In the genomic region with DNA sequence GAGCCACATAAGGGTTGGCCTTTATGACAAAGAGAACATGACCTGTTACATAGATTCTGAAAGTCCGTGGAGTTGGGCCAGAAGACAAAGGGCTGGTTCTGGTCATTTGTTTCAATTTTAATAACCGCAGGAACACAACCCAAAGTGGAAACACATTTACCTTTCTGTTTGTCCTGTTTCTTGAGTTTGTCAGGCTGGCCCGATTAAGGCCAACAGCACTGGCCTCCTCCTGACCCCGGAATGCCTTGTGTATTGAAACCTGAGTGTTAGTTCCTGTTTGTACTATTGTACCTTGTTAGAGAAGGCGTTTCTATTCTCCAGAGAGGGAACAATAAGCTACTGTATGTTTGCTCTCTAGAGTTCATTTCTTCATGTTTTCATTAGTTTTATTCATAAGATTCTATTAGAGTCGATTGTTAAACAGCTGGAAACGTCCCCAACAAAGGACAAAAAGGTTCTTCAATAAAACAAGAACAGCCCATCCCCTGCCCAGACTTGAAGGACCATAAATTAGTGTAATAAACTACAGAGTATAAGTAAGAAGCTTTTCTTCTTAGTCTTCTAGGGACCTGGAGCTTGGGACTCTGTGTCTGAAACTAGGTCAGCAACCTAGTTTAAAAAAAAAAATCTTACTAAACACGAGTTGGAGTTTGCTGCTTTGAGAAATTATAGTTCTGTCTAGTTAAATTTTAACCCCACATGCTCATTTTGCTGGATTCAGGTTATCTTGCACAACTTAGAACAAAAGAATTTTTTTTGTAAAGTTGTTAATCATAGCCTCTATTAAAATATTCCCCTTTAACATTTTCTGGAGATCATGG, we compare ENCODE assay signal across 19 mouse cellular contexts. TPM values are rescaled to one million over a fixed set of nuclear protein-coding genes. Genes with fewer than 3 reads are reported as not detected.
A peak's percentile ranks its signal among the peaks of the same experiment; 100 is the strongest.
DNase-seq lines count a peak whose midpoint lies in the region; ATAC-seq and TF ChIP-seq lines count a peak whose summit lies in the region.
"Had no signal": no experiment of that assay in that cellular context is flagged by ENCODE, and none has a peak within 500 bp of the region (broad histone marks: within the 10 kb centered on the region; RNA-seq: fewer than 3 reads in every experiment).

No protein-coding gene starts in this region.

- no peak for ATAC-seq in embryonic facial prominence, embryonic 15.5 days (ENCODE audit: insufficient number of reproducible peaks, low FRiP score, low TSS enrichment, low read depth)
- ATAC-seq in limb, embryonic 12.5 days (ENCODE audit: insufficient number of reproducible peaks, insufficient read depth, low FRiP score, low TSS enrichment, low read depth) = no peak
- ATAC-seq in forebrain, embryonic 15.5 days (replicated peaks) = no peak
- ATAC-seq: inflammation-experienced regulatory T-cells, adult 6 months; Patski had no signal

- TF ChIP-seq CTCF in layer of hippocampus, adult 2 months (conservative IDR thresholded peaks at IDR 0.05) = no peak

- H3K27me3 ChIP-seq in embryonic facial prominence, embryonic 15.5 days = no peaks in the 10 kb centered on the region
- no peaks in the 10 kb centered on the region for H3K27me3 ChIP-seq in limb, embryonic 12.5 days
- H3K27me3 ChIP-seq in forebrain, embryonic 15.5 days = no peaks in the 10 kb centered on the region
- H3K27me3 ChIP-seq: heart, embryonic 12.5 days; lung, embryonic 15.5 days; midbrain, embryonic 12.5 days; Patski had no signal

- peaks cover 17% of the 10 kb centered on the region for H3K4me1 ChIP-seq in embryonic facial prominence, embryonic 15.5 days
- H3K4me1 ChIP-seq in limb, embryonic 12.5 days (replicated peaks) = peaks cover 17% of the 10 kb centered on the region
- no peaks in the 10 kb centered on the region for H3K4me1 ChIP-seq in forebrain, embryonic 15.5 days
- H3K4me1 ChIP-seq: heart, embryonic 12.5 days; midbrain, embryonic 12.5 days had no signal

- DNase-seq in kidney, adult 9 months = peak; percentile 20
- no peak for DNase-seq in kidney, postnatal 10 days
- DNase-seq in adipocyte (ENCODE audit: low spot score) = peak; percentile 67
- no peak for DNase-seq in left cerebral cortex, adult 8-10 months (ENCODE audit: low spot score in 2 of 2)
- DNase-seq in layer of hippocampus, adult 2 months (ENCODE audit: low spot score in 2 of 2) = no peak
- DNase-seq: cerebellum, adult 9-10 months; gastrocnemius, postnatal 36 days; heart, postnatal 4 days; right cerebral cortex, postnatal 25 days; thymus, postnatal 36 days had no signal

- no peaks in the 10 kb centered on the region for H3K36me3 ChIP-seq in embryonic facial prominence, embryonic 15.5 days
- no peaks in the 10 kb centered on the region for H3K36me3 ChIP-seq in limb, embryonic 12.5 days
- no peaks in the 10 kb centered on the region for H3K36me3 ChIP-seq in forebrain, embryonic 15.5 days
- H3K36me3 ChIP-seq: heart, embryonic 12.5 days; lung, embryonic 15.5 days; midbrain, embryonic 12.5 days had no signal

- no peaks in the 10 kb centered on the region for H3K9me3 ChIP-seq in embryonic facial prominence, embryonic 15.5 days (replicated peaks)
- H3K9me3 ChIP-seq in limb, embryonic 12.5 days = no peaks in the 10 kb centered on the region
- no peaks in the 10 kb centered on the region for H3K9me3 ChIP-seq in forebrain, embryonic 15.5 days
- H3K9me3 ChIP-seq: heart, embryonic 12.5 days; lung, embryonic 15.5 days; midbrain, embryonic 12.5 days had no signal

- no peak overlapping the region for H3K4me3 ChIP-seq in embryonic facial prominence, embryonic 15.5 days (replicated peaks)
- H3K4me3 ChIP-seq in limb, embryonic 12.5 days (replicated peaks) = no peak overlapping the region
- no peak overlapping the region for H3K4me3 ChIP-seq in forebrain, embryonic 15.5 days
- no peak overlapping the region for H3K4me3 ChIP-seq in layer of hippocampus, adult 2 months
- H3K4me3 ChIP-seq: heart, embryonic 12.5 days; lung, embryonic 15.5 days; midbrain, embryonic 12.5 days; myocyte had no signal

- H3K4me2 ChIP-seq in embryonic facial prominence, embryonic 15.5 days (replicated peaks) = no peak overlapping the region
- H3K4me2 ChIP-seq in limb, embryonic 12.5 days = no peak overlapping the region
- no peak overlapping the region for H3K4me2 ChIP-seq in forebrain, embryonic 15.5 days (replicated peaks)
- H3K4me2 ChIP-seq: heart, embryonic 12.5 days; lung, embryonic 15.5 days; midbrain, embryonic 12.5 days had no signal

- 34% methylated on average over 8 of the region's 8 CpGs for WGBS in embryonic facial prominence, embryonic 15.5 days
- 24% methylated on average over 8 of the region's 8 CpGs for WGBS in limb, embryonic 12.5 days
- WGBS in forebrain, embryonic 15.5 days = 48% methylated on average over 8 of the region's 8 CpGs

- peak overlapping the region; percentile 86 for H3K27ac ChIP-seq in embryonic facial prominence, embryonic 15.5 days (replicated peaks)
- peak overlapping the region; percentile 50 for H3K27ac ChIP-seq in limb, embryonic 12.5 days
- H3K27ac ChIP-seq in forebrain, embryonic 15.5 days (replicated peaks) = no peak overlapping the region
- no peak overlapping the region for H3K27ac ChIP-seq in layer of hippocampus, adult 2 months
- H3K27ac ChIP-seq: lung, embryonic 15.5 days; midbrain, embryonic 12.5 days had no signal

- no peak overlapping the region for H3K9ac ChIP-seq in embryonic facial prominence, embryonic 15.5 days
- no peak overlapping the region for H3K9ac ChIP-seq in limb, embryonic 12.5 days (replicated peaks)
- H3K9ac ChIP-seq in forebrain, embryonic 15.5 days (replicated peaks) = no peak overlapping the region
- H3K9ac ChIP-seq: heart, embryonic 12.5 days; lung, embryonic 15.5 days; midbrain, embryonic 12.5 days had no signal

RNA-seq across cellular contexts. Expression of a gene that starts 40.6 kb away (rescaled TPM):
- 14.6 and 17.9 TPM in 2 replicates for polyA plus RNA-seq in embryonic facial prominence, embryonic 15.5 days (2015; fragmentation: Nextera tagmentation; extraction: Ambion mirVana)
- 10.8 and 11.7 TPM in 2 replicates for polyA plus RNA-seq in limb, embryonic 12.5 days (2016; fragmentation: Nextera tagmentation; extraction: Ambion mirVana)
- total RNA-seq in left cerebral cortex, adult 8-10 months (2022) = 100 to 1,000 TPM; 200 to 239 (median 211) TPM
- polyA plus RNA-seq in forebrain, embryonic 15.5 days (2015; fragmentation: Nextera tagmentation; extraction: Ambion mirVana) = 33.2 and 37.6 TPM in 2 replicates
- 100 to 1,000 TPM; 156 to 160 TPM for total RNA-seq in layer of hippocampus, adult 2 months (2021)

Comparison
In these comparisons a context has a peak if more than half of its experiments do, and no peak if none do; other contexts are left out.
1. DNase-seq: peak in kidney, adult 9 months (single experiment) and adipocyte (single experiment); none in kidney, postnatal 10 days (single experiment), left cerebral cortex, adult 8-10 months (0 of 2) and layer of hippocampus, adult 2 months (0 of 2).
2. H3K27ac ChIP-seq: peak in embryonic facial prominence, embryonic 15.5 days (single experiment) and limb, embryonic 12.5 days (single experiment); none in forebrain, embryonic 15.5 days (single experiment) and layer of hippocampus, adult 2 months (single experiment).